Mouse (Mus musculus) adrenal gland, adult (tissue): ENCODE measurements around the gene G6pc.
"Not testable (repeated sequence)": the region's sequence is repeated elsewhere in the genome, so short reads cannot be mapped to it uniquely, and the experiment has no call there.

Experiments used
- DNase-seq, 2 experiments: peaks; one replicate each; pipeline ENCODE4 v3.0.0; 2022 to 2023; ENCODE audit warnings: low spot score in 1 of 2; ENCODE audit not compliant: inconsistent age in 2 of 2

The G6pc gene

GRCm38 (mm10) chr11:101367326-101367935 is at the start of gene G6pc:
Gene G6pc (plus strand): TSS chr11:101367561.
- DNase-seq, result peak; percentile 42 to 84

GRCm38 (mm10) chr11:101323609-101324008 is 43.8 kb upstream of the G6pc start:
- peak; percentile 72 to 88 for DNase-seq

- no peak for DNase-seq
Measured at GRCm38 (mm10) chr11:101324763-101325162, 42.6 kb upstream of the G6pc start, which contains the start of gene Aoc2. Gene Aoc2 (plus strand): TSS chr11:101325063.

GRCm38 (mm10) chr11:101325201-101325600 is 42.2 kb upstream of the G6pc start:
- DNase-seq, result not testable (repeated sequence)

- DNase-seq, result no peak
Measured at GRCm38 (mm10) chr11:101326147-101326546, 41.2 kb upstream of the G6pc start.

- no peak for DNase-seq
Measured at GRCm38 (mm10) chr11:101327311-101327710, 40.0 kb upstream of the G6pc start.

GRCm38 (mm10) chr11:101328941-101329635 is 38.3 kb upstream of the G6pc start:
- peak; percentile 59 to 75 for DNase-seq

GRCm38 (mm10) chr11:101330371-101330924 is 36.9 kb upstream of the G6pc start, which contains the start of gene Aoc3:
Gene Aoc3 (plus strand): TSS chr11:101330605.
- peak in 1 of 2 experiments; percentile 64 for DNase-seq

GRCm38 (mm10) chr11:101330961-101331360 is 36.4 kb upstream of the G6pc start:
- not testable (repeated sequence) for DNase-seq

GRCm38 (mm10) chr11:101332537-101332936 is 34.8 kb upstream of the G6pc start:
- no peak for DNase-seq

- no peak for DNase-seq
Measured at GRCm38 (mm10) chr11:101334023-101334422, 33.3 kb upstream of the G6pc start.

- DNase-seq, result no peak
Measured at GRCm38 (mm10) chr11:101334516-101334915, 32.8 kb upstream of the G6pc start.

GRCm38 (mm10) chr11:101335685-101336084 is 31.7 kb upstream of the G6pc start:
- no peak for DNase-seq

GRCm38 (mm10) chr11:101338123-101338760 is 29.1 kb upstream of the G6pc start:
- peak in 1 of 2 experiments; percentile 45 for DNase-seq

- no peak for DNase-seq
Measured at GRCm38 (mm10) chr11:101347083-101347775, 20.1 kb upstream of the G6pc start.

GRCm38 (mm10) chr11:101348774-101349173 is 18.6 kb upstream of the G6pc start:
- DNase-seq, result no peak

GRCm38 (mm10) chr11:101349216-101349615 is 18.1 kb upstream of the G6pc start:
- DNase-seq, result no peak

- DNase-seq, result peak; percentile 44 to 77
Measured at GRCm38 (mm10) chr11:101351100-101351720, 16.2 kb upstream of the G6pc start.

GRCm38 (mm10) chr11:101351721-101352111 is 15.6 kb upstream of the G6pc start:
- DNase-seq, result no peak

GRCm38 (mm10) chr11:101353436-101353835 is 13.9 kb upstream of the G6pc start:
- DNase-seq, result no peak
